Mouse (Mus musculus): ENCODE measurements around the gene Chrm4.

DNA sequence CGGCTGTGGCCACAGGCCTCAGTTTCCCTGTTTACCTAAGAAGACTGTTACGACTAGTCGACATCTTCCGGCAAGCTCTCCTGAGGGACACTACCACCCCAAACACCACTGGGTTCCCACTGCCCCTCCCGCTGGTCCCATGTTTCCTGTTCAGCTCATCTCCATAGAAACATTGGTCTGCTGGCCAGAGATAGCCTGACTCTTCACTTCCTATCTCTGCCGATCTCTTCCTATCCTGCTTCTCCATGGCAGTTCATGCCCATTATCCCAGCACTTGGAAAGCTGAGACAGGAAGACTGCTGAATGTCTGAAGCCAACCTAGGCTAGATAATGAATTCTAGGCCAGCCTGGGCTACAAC is 21.1 kb downstream of the Chrm4 start:
- TF ChIP-seq CTCF (IDR thresholded peaks at IDR 0.05; ENCODE audit: control insufficient read depth, insufficient read depth, insufficient read length) (no peak), CEBPB (IDR thresholded peaks at IDR 0.05; ENCODE audit: low read depth) (no peak)
